Mouse (Mus musculus): ENCODE measurements around the gene Slc6a13.

DNA sequence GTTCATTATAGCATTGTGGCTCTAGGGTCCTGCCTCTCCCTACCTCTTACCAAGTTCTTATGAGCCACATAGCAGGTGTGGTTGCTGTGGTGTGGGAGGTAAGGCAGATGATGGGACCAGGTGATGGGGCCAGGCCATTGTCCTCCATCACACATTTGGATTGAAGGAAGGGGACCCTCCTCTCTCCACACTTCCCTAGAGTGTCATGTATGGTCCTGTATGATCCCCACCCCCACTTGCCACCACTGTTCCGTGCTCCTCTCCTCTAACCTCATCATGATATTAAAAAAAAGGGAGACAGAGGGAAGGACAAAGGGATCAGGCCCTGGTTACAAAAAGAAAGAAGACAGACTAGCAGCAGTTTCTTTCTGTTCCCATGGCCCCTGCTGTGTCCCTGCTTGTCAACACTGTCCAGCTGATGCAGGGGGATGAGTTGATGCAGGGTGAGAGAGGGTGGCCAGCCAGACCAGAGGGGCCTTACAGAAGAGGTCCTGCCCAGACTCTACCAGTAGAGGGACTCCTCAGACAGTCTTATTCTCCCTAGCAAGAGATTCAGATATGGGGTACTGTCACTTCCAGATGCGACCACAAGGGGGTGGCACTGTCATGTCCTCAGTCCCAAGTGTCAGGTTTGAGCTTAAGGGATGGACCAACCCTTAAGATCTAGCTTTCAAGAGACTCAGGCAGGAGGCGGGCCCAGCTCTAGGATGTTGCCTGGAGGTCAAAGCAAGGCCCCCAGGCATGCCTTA, 37.9 kb downstream of the Slc6a13 start:
- TF ChIP-seq POLR2A (IDR thresholded peaks at IDR 0.05; ENCODE audit: borderline replicate concordance, low read depth, low read length): no peak
- peak; percentile 94 for TF ChIP-seq CTCF (IDR thresholded peaks at IDR 0.05; ENCODE audit: low read depth, low read length)

Measured in bone marrow macrophage, adult 2 months (primary cell).